Mouse (Mus musculus) brain, embryonic 14.5 days (tissue): ENCODE measurements around the gene Sftpa1.

Experiments
- CTCF ChIP-seq: fragments of 200-500 bp; IDR thresholded peaks from 2 replicates; pipeline ENCODE4 v1.5.1; 2012; ENCODE audit warnings: inconsistent platforms, mild to moderate bottlenecking, moderate library complexity, borderline replicate concordance; ENCODE audit not compliant: insufficient read depth, insufficient read length; ENCODE audit errors: extremely low read depth
- POLR2A ChIP-seq: fragments of 200-500 bp; IDR thresholded peaks from 2 replicates; pipeline ENCODE4 v1.6.1; 2012; ENCODE audit warnings: mild to moderate bottlenecking, inconsistent platforms, borderline replicate concordance; ENCODE audit not compliant: poor library complexity, insufficient read depth, insufficient read length, severe bottlenecking; ENCODE audit errors: extremely low read depth

- TF ChIP-seq CTCF (no peak), POLR2A (no peak)
These were observed 19.8 kb downstream of the Sftpa1 start, which contains the start of gene Mbl1 for GRCm38 (mm10) chr14:41151220-41151898.
